Mouse (Mus musculus): ENCODE results near the gene Mphosph9.
"Not testable (repeated sequence)": the region's sequence is repeated elsewhere in the genome, so short reads cannot be mapped to it uniquely, and the experiment has no call there.

The Mphosph9 gene

GRCm38 (mm10) chr5:124236180-124236579, 91.6 kb downstream of the Mphosph9 start:
- DNase-seq (ENCODE audit: low spot score in 2 of 2) = no peak

- DNase-seq (ENCODE audit: low spot score in 2 of 2) = no peak
Measured at GRCm38 (mm10) chr5:124234778-124235177, 93.0 kb downstream of the Mphosph9 start.

- DNase-seq (ENCODE audit: low spot score in 2 of 2) = no peak
Measured at GRCm38 (mm10) chr5:124233874-124234661, 93.7 kb downstream of the Mphosph9 start.

- DNase-seq (ENCODE audit: low spot score in 2 of 2) = no peak
Measured at GRCm38 (mm10) chr5:124233144-124233465, 94.7 kb downstream of the Mphosph9 start.

GRCm38 (mm10) chr5:124232360-124233143, 95.2 kb downstream of the Mphosph9 start:
- DNase-seq (ENCODE audit: low spot score in 2 of 2) = no peak

- DNase-seq (ENCODE audit: low spot score in 2 of 2) = no peak
Measured at GRCm38 (mm10) chr5:124230461-124230860, 97.3 kb downstream of the Mphosph9 start.

- no peak for DNase-seq (ENCODE audit: low spot score in 2 of 2)
Measured at GRCm38 (mm10) chr5:124227193-124227592, 100.6 kb downstream of the Mphosph9 start.

- DNase-seq (ENCODE audit: low spot score in 2 of 2) = no peak
Measured at GRCm38 (mm10) chr5:124226494-124226893, 101.3 kb downstream of the Mphosph9 start.

- no peak for DNase-seq (ENCODE audit: low spot score in 2 of 2)
Measured at GRCm38 (mm10) chr5:124225891-124226290, 101.9 kb downstream of the Mphosph9 start.

GRCm38 (mm10) chr5:124224321-124225092, 103.3 kb downstream of the Mphosph9 start:
- DNase-seq (ENCODE audit: low spot score in 2 of 2) = no peak

GRCm38 (mm10) chr5:124223574-124223973, 104.2 kb downstream of the Mphosph9 start:
- DNase-seq (ENCODE audit: low spot score in 2 of 2) = no peak

GRCm38 (mm10) chr5:124222696-124223095, 105.1 kb downstream of the Mphosph9 start:
- DNase-seq (ENCODE audit: low spot score in 2 of 2) = no peak

GRCm38 (mm10) chr5:124221736-124222040, 106.1 kb downstream of the Mphosph9 start:
- no peak for DNase-seq (ENCODE audit: low spot score in 2 of 2)

GRCm38 (mm10) chr5:124221037-124221735, 106.6 kb downstream of the Mphosph9 start:
- DNase-seq (ENCODE audit: low spot score in 2 of 2) = no peak

GRCm38 (mm10) chr5:124220551-124220950, 107.2 kb downstream of the Mphosph9 start:
- no peak for DNase-seq (ENCODE audit: low spot score in 2 of 2)

GRCm38 (mm10) chr5:124219431-124219830, 108.3 kb downstream of the Mphosph9 start:
- DNase-seq (ENCODE audit: low spot score in 2 of 2) = no peak

GRCm38 (mm10) chr5:124218986-124219385, 108.8 kb downstream of the Mphosph9 start:
- DNase-seq (ENCODE audit: low spot score in 2 of 2) = no peak

GRCm38 (mm10) chr5:124217566-124218249, 110.1 kb downstream of the Mphosph9 start:
- DNase-seq (ENCODE audit: low spot score in 2 of 2) = no peak

- DNase-seq (ENCODE audit: low spot score in 2 of 2) = not testable (repeated sequence)
Measured at GRCm38 (mm10) chr5:124217092-124217491, 110.7 kb downstream of the Mphosph9 start.

GRCm38 (mm10) chr5:124216403-124216802, 111.4 kb downstream of the Mphosph9 start:
- DNase-seq (ENCODE audit: low spot score in 2 of 2) = no peak

- DNase-seq (ENCODE audit: low spot score in 2 of 2) = no peak
Measured at GRCm38 (mm10) chr5:124215647-124216046, 112.1 kb downstream of the Mphosph9 start.
